Comparison of ENCODE assay signal across 8 mouse cellular contexts in genomic region chr14:61360981-61361511, GRCm38 (mm10). TPM values are rescaled to one million over a fixed set of nuclear protein-coding genes. Genes with fewer than 3 reads are reported as not detected.
A peak's percentile ranks its signal among the peaks of the same experiment; 100 is the strongest.
DNase-seq lines count a peak whose midpoint lies in the region; ATAC-seq and TF ChIP-seq lines count a peak whose summit lies in the region.

No protein-coding gene starts in this region.

- TF ChIP-seq CTCF in G1E (IDR thresholded peaks at IDR 0.05; ENCODE audit: low read depth, low read length), result no peak

- H3K9ac ChIP-seq in heart, embryonic 11.5 days (ENCODE audit: low read depth, low read length), result no peak overlapping the region; the same call in 1 of the 2 replicates
- H3K9ac ChIP-seq in hindbrain, embryonic 13.5 days, result peak overlapping the region; percentile 82
- H3K9ac ChIP-seq in liver, embryonic 16.5 days (ENCODE audit: low read depth, low read length), result no peak overlapping the region

- no peaks in the 10 kb centered on the region for H3K4me1 ChIP-seq in heart, embryonic 11.5 days (ENCODE audit: control insufficient read depth, insufficient read depth, low read length)
- peaks cover 17% of the 10 kb centered on the region for H3K4me1 ChIP-seq in G1E (ENCODE audit: insufficient read depth, low read depth, low read length)
- H3K4me1 ChIP-seq in hindbrain, embryonic 13.5 days (replicated peaks), result peaks cover 7% of the 10 kb centered on the region
- H3K4me1 ChIP-seq in liver, embryonic 16.5 days (ENCODE audit: control insufficient read depth, low read depth, low read length), result peaks cover 9% of the 10 kb centered on the region

- no peaks in the 10 kb centered on the region for H3K27me3 ChIP-seq in heart, embryonic 11.5 days (ENCODE audit: control insufficient read depth, insufficient read depth, low read length)
- H3K27me3 ChIP-seq in G1E (ENCODE audit: insufficient read depth, low read length), result no peaks in the 10 kb centered on the region
- H3K27me3 ChIP-seq in hindbrain, embryonic 13.5 days, result no peaks in the 10 kb centered on the region
- no peaks in the 10 kb centered on the region for H3K27me3 ChIP-seq in liver, embryonic 16.5 days (ENCODE audit: control insufficient read depth, insufficient read depth, low read depth, low read length)

- H3K27ac ChIP-seq in heart, embryonic 11.5 days (ENCODE audit: low read depth, low read length), result no peak overlapping the region
- peak overlapping the region; percentile 91 for H3K27ac ChIP-seq in hindbrain, embryonic 13.5 days
- H3K27ac ChIP-seq in liver, embryonic 16.5 days (ENCODE audit: low read length), result peak overlapping the region; percentile 88

- no peak for DNase-seq in heart, adult 9 months (ENCODE audit: low spot score in 2 of 2)
- no peak for DNase-seq in G1E (ENCODE audit: low spot score)
- DNase-seq in spleen, postnatal 10 days (ENCODE audit: low spot score in 2 of 2), result no peak
- no peak for DNase-seq in spleen, adult 12 weeks (ENCODE audit: low spot score)
- DNase-seq in embryo, embryonic 10 days (ENCODE audit: low spot score), result no peak

- 58% methylated on average over 3 of the region's 3 CpGs for WGBS in heart, embryonic 11.5 days (ENCODE audit: insufficient replicate concordance)
- 64% methylated on average over 3 of the region's 3 CpGs for whole genome bisulfite sequencing in hindbrain, embryonic 13.5 days
- 44% methylated on average over 3 of the region's 3 CpGs for WGBS in liver, embryonic 16.5 days (ENCODE audit: insufficient replicate concordance)

- H3K9me3 ChIP-seq in heart, embryonic 11.5 days (replicated peaks; ENCODE audit: control insufficient read depth, low read length), result no peaks in the 10 kb centered on the region
- H3K9me3 ChIP-seq in G1E (replicated peaks), result no peaks in the 10 kb centered on the region
- H3K9me3 ChIP-seq in hindbrain, embryonic 13.5 days, result no peaks in the 10 kb centered on the region
- H3K9me3 ChIP-seq in liver, embryonic 16.5 days (replicated peaks; ENCODE audit: control insufficient read depth, low read length), result no peaks in the 10 kb centered on the region

- no peaks in the 10 kb centered on the region for H3K36me3 ChIP-seq in heart, embryonic 11.5 days (ENCODE audit: control insufficient read depth, insufficient read depth, low read length)
- peaks cover 32% of the 10 kb centered on the region for H3K36me3 ChIP-seq in G1E (replicated peaks)
- H3K36me3 ChIP-seq in hindbrain, embryonic 13.5 days, result peaks cover 3% of the 10 kb centered on the region; the same call in 1 of the 2 replicates
- no peaks in the 10 kb centered on the region for H3K36me3 ChIP-seq in liver, embryonic 16.5 days (ENCODE audit: control insufficient read depth, insufficient read depth)

- ATAC-seq in heart, embryonic 11.5 days (replicated peaks; ENCODE audit: insufficient number of reproducible peaks, low FRiP score, low TSS enrichment), result no peak
- ATAC-seq in G1E (ENCODE audit: extremely low read depth, insufficient number of reproducible peaks, low FRiP score, poor library complexity, severe bottlenecking), result no peak
- no peak for ATAC-seq in hindbrain, embryonic 13.5 days (ENCODE audit: low FRiP score)
- ATAC-seq in liver, embryonic 16.5 days (ENCODE audit: low read depth), result peak; percentile 30; the same call in 1 of the 2 replicates

- H3K4me3 ChIP-seq in heart, embryonic 11.5 days (ENCODE audit: low read depth, low read length), result peak overlapping the region; percentile 67; the same call in 1 of the 2 replicates
- peak overlapping the region; percentile 78; the same call in 1 of the 2 replicates for H3K4me3 ChIP-seq in G1E (ENCODE audit: low read depth, low read length)
- peak overlapping the region; percentile 61 for H3K4me3 ChIP-seq in hindbrain, embryonic 13.5 days
- H3K4me3 ChIP-seq in liver, embryonic 16.5 days (ENCODE audit: low read depth, low read length), result no peak overlapping the region

- peak overlapping the region; percentile 71 for H3K4me2 ChIP-seq in heart, embryonic 11.5 days
- H3K4me2 ChIP-seq in hindbrain, embryonic 13.5 days, result peak overlapping the region; percentile 63
- H3K4me2 ChIP-seq in liver, embryonic 16.5 days (ENCODE audit: low read depth, low read length), result peak overlapping the region; percentile 89

RNA-seq across cellular contexts. Expression of gene Ebpl, which starts 0.8 kb away (rescaled TPM):
- 6.4 and 7.5 TPM in 2 replicates for polyA plus RNA-seq in heart, embryonic 11.5 days (2014; fragmentation: Nextera tagmentation; extraction: Ambion mirVana)
- 1.8 and 3.5 TPM in 2 replicates for total RNA-seq in G1E (2014; fragmentation: Nextera tagmentation)
- 1.9 and 2.8 TPM in 2 replicates for total RNA-seq in G1E (2017)
- polyA plus RNA-seq in G1E (2012), result 0.52 and 0.76 TPM in 2 replicates
- polyA plus RNA-seq in hindbrain, embryonic 13.5 days (2015; fragmentation: Nextera tagmentation; extraction: Ambion mirVana), result 10.3 and 10.7 TPM in 2 replicates
- 5.0 and 5.5 TPM in 2 replicates for polyA plus RNA-seq in liver, embryonic 16.5 days (2015; fragmentation: Nextera tagmentation; extraction: Ambion mirVana)

RNA-seq across cellular contexts. Expression of gene Arl11, which starts 51.5 kb away (rescaled TPM):
- 0.14 and 0.73 TPM in 2 replicates for polyA plus RNA-seq in heart, embryonic 11.5 days (2014; fragmentation: Nextera tagmentation; extraction: Ambion mirVana)
- total RNA-seq in G1E (2014; fragmentation: Nextera tagmentation) (not detected in 2 replicates), G1E (2017) (0.12 TPM in 1 of 2 replicates, not detected in the other)
- polyA plus RNA-seq in G1E (2012), result not detected in 2 replicates
- polyA plus RNA-seq in hindbrain, embryonic 13.5 days (2015; fragmentation: Nextera tagmentation; extraction: Ambion mirVana), result 0.36 and 0.43 TPM in 2 replicates
- 2.1 TPM in 2 replicates for polyA plus RNA-seq in liver, embryonic 16.5 days (2015; fragmentation: Nextera tagmentation; extraction: Ambion mirVana)
